Mouse (Mus musculus) C2C12 (cell line): ENCODE results near the gene Lrrc3b.

Source experiments
- CEBPB ChIP-seq: IDR thresholded peaks from one replicate; pipeline ENCODE4 v1.6.1; 2011; ENCODE audit warnings: low read depth, mild to moderate bottlenecking, control low read depth, moderate library complexity
- CTCF ChIP-seq: IDR thresholded peaks from one replicate; pipeline ENCODE4 v1.5.1; 2011; ENCODE audit not compliant: control insufficient read depth, insufficient read depth, insufficient read length
- FOSL1 ChIP-seq: IDR thresholded peaks from one replicate; pipeline ENCODE4 v1.8.0; 2011; ENCODE audit warnings: mild to moderate bottlenecking, low read length; ENCODE audit not compliant: poor library complexity, insufficient read depth, severe bottlenecking
- MAX ChIP-seq: IDR thresholded peaks from one replicate; pipeline ENCODE4 v1.6.1; 2011; ENCODE audit warnings: mild to moderate bottlenecking, control low read depth
- MYOD1 ChIP-seq: IDR thresholded peaks from one replicate; pipeline ENCODE4 v1.6.1; 2011; ENCODE audit warnings: low read depth; ENCODE audit not compliant: control insufficient read depth, insufficient read length
- MYOG ChIP-seq: IDR thresholded peaks from one replicate; pipeline ENCODE4 v1.6.1; 2011; ENCODE audit not compliant: control insufficient read depth, insufficient read length; ENCODE audit errors: extremely low read depth
- USF1 ChIP-seq: IDR thresholded peaks from one replicate; pipeline ENCODE4 v1.6.1; 2011; ENCODE audit warnings: low read depth, mild to moderate bottlenecking, control low read depth, moderate library complexity

- TF ChIP-seq CEBPB (no peak), MYOG (no peak), CTCF (no peak), USF1 (no peak), MAX (no peak), MYOD1 (no peak), FOSL1 (no peak)
These were observed 119.3 kb downstream of the Lrrc3b start for GRCm38 (mm10) chr14:15319399-15319915.
